Mouse (Mus musculus) liver, embryonic 14.5 days (tissue): ENCODE measurements around the gene Kxd1. TPM values are rescaled to one million over a fixed set of nuclear protein-coding genes. Genes with fewer than 3 reads are reported as not detected.

Source experiments
- ATAC-seq: fragments of 200-750 bp; cut with Nextera tagmentation; 2 replicates; pipeline ENCODE4 v1.8.0; 2017; ENCODE audit warnings: moderate number of reproducible peaks, mild to moderate bottlenecking, moderate library complexity; ENCODE audit not compliant: insufficient read depth
- DNase-seq, 3 experiments: peaks; one replicate each; pipeline ENCODE4 v3.0.0-alpha.2; 2012 to 2013; ENCODE audit warnings: low read depth in 3 of 3, low spot score in 3 of 3
- H3K27ac ChIP-seq: fragments of 300-500 bp; sonication (generic); 2 replicates; pipeline ENCODE4 v1.5.1; 2014; ENCODE audit warnings: moderate library complexity, mild to moderate bottlenecking, control low read depth, inconsistent platforms
- H3K27me3 ChIP-seq: fragments of 300-500 bp; sonication (generic); 2 replicates; pipeline ENCODE4 v1.6.1; 2014; ENCODE audit warnings: mild to moderate bottlenecking, low read length, moderate library complexity; ENCODE audit not compliant: control insufficient read depth, insufficient read depth
- H3K36me3 ChIP-seq: fragments of 300-500 bp; sonication (generic); replicated peaks from 2 replicates; pipeline ENCODE4 v1.6.1; 2014; ENCODE audit warnings: low read depth; ENCODE audit not compliant: control insufficient read depth, insufficient read depth
- H3K4me1 ChIP-seq, 2 experiments: fragments of 200-500 bp in 1 of 2; fragments of 300-500 bp in 1 of 2; sonication (generic) in 1 of 2; replicated peaks; 2 replicates each; pipeline ENCODE4 v1.6.1; 2012 to 2014; ENCODE audit warnings: antibody characterized with exemption in 1 of 2, inconsistent platforms in 1 of 2, low read length in 1 of 2; ENCODE audit not compliant: control insufficient read depth in 2 of 2, insufficient read depth in 2 of 2
- H3K4me2 ChIP-seq: fragments of 300-500 bp; sonication (generic); 2 replicates; pipeline ENCODE4 v1.6.1; 2014; ENCODE audit warnings: low read depth, mild to moderate bottlenecking, control low read depth, moderate library complexity
- H3K4me3 ChIP-seq, 2 experiments: fragments of 200-500 bp in 1 of 2; fragments of 300-500 bp in 1 of 2; sonication (generic) in 1 of 2; 2 replicates each; pipeline ENCODE4 v1.5.1; 2012 to 2014; ENCODE audit warnings: low read depth in 2 of 2, low read length in 2 of 2, mild to moderate bottlenecking in 2 of 2, control low read depth in 1 of 2, inconsistent platforms in 1 of 2, moderate library complexity in 1 of 2; ENCODE audit not compliant: insufficient read depth in 1 of 2
- H3K9ac ChIP-seq: fragments of 300-500 bp; sonication (generic); replicated peaks from 2 replicates; pipeline ENCODE4 v1.6.1; 2014; ENCODE audit warnings: mild to moderate bottlenecking, control low read depth, moderate library complexity
- H3K9me3 ChIP-seq: fragments of 300-500 bp; sonication (generic); 2 replicates; pipeline ENCODE4 v1.6.1; 2016; ENCODE audit warnings: low read length, mixed read lengths; ENCODE audit not compliant: control insufficient read depth
- CTCF ChIP-seq: IDR thresholded peaks from 2 replicates; pipeline ENCODE4 v1.5.1; 2016; ENCODE audit warnings: antibody characterized with exemption, low read depth, control low read depth
- EP300 ChIP-seq: IDR thresholded peaks from 2 replicates; pipeline ENCODE4 v1.6.1; 2016; ENCODE audit warnings: antibody characterized with exemption, low read depth
- WGBS: fragments of 180-500 bp; shearing (Covaris S2); extraction: QIAGEN DNeasy Blood & Tissue Kit; methylation state at CpG from one replicate; pipeline ENCODE4 v1.1.7; 2014; ENCODE audit not compliant: insufficient replicate concordance; 5-methylcytosine and 5-hydroxymethylcytosine counted together
- polyA plus RNA-seq, 2 experiments: library from polyadenylated mRNA; depleted of rRNA in 1 of 2; stranded (reverse) in 1 of 2; unstranded in 1 of 2; fragments of >200 nt; fragmentation: Nextera tagmentation in 1 of 2; extraction: Ambion mirVana in 1 of 2; gene quantifications; 2 replicates each; pipeline versions ENCODE4 v1.2.1 to v1.2.3; 2012 to 2014

The Kxd1 gene
- polyA plus RNA-seq, 2 experiments = 28.9 to 32.6 TPM

GRCm38 (mm10) chr8:70529741-70530161, 2.0 kb upstream of the Kxd1 start:
- TF ChIP-seq EP300 = no peak
- TF ChIP-seq CTCF = no peak
- DNase-seq (no peak), ATAC-seq (no peak)
- Histone ChIP-seq H3K4me2 (peak overlapping the region; percentile 79), H3K4me1 (peaks cover 25 to 30% of the 10 kb centered on the region in 2 experiments), H3K27ac (peak overlapping the region; percentile 75), H3K4me3 (peak overlapping the region in 1 of 2 experiments; percentile 89; a peak in 2 of 4 replicates), H3K9me3 (no peaks in the 10 kb centered on the region), H3K36me3 (peaks cover 31% of the 10 kb centered on the region), H3K27me3 (no peaks in the 10 kb centered on the region), H3K9ac (peak overlapping the region; percentile 51)
- WGBS = 62% methylated on average over 3 of the region's 3 CpGs

DNA sequence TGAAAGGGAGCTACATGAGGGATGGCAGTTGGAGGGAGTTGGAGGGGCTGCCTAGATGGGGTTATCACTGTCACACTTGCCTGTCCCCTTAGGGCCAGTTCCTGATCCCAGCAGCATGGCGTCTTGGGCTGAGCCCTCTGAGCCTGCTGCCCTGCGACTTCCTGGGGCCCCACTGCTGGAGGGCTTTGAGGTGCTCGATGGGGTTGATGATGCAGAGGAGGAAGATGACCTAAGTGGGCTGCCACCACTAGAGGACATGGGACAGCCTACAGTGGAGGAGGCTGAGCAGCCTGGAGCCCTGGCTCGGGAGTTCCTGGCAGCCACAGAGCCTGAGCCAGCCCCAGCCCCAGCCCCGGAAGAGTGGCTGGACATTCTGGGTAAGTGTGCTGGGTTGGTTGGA, 1.5 kb upstream of the Kxd1 start:
- ATAC-seq (no peak), DNase-seq (no peak)
- Histone ChIP-seq H3K4me2 (peak overlapping the region; percentile 79), H3K9me3 (no peaks in the 10 kb centered on the region), H3K27ac (peak overlapping the region; percentile 75), H3K4me3 (peak overlapping the region; percentile 13 to 89), H3K4me1 (peaks cover 25 to 31% of the 10 kb centered on the region in 2 experiments), H3K27me3 (no peaks in the 10 kb centered on the region), H3K36me3 (peaks cover 28% of the 10 kb centered on the region), H3K9ac (peak overlapping the region; percentile 51)
- TF ChIP-seq CTCF = no peak
- no peak for TF ChIP-seq EP300
- WGBS = 21% methylated on average over 5 of the region's 5 CpGs

DNA sequence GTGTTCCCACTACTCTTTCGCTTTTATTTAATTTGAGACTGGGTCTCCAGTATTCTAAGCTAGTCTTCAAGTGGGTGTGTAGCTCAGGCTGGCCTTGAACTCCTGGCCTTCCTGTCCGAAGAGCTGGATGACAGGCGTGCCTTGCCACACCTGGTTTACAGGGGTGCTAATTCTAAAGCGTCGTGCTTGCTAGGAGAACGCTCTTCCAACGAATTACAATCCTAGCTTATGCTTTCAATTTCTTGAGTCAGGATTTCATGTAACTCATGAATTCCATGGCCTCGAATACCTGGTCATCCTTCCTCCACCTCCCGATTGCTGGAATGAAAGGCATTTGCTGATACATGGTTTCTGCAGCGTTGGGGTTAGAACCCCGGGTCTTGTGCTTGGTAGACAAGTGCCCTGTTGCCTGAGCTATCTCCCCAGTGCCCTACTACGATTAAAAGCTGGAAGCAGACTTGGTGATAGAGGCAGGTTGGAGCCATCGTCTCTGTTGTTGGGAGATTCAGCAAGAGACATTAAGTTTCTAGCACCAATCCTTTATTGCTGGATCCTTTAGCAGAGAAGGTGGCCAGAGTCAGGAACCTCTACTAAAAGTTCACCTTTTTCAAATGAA, 534 bp upstream of the Kxd1 start:
- peak overlapping the region; percentile 75 for H3K27ac ChIP-seq
- H3K4me1 ChIP-seq = peaks cover 30 to 38% of the 10 kb centered on the region in 2 experiments
- H3K4me3 ChIP-seq = peak overlapping the region; percentile 89 to 100
- no peaks in the 10 kb centered on the region for H3K27me3 ChIP-seq
- DNase-seq (no peak), ATAC-seq (no peak)
- 9% methylated on average over 13 of the region's 13 CpGs for WGBS
- H3K9ac ChIP-seq = peak overlapping the region; percentile 96
- no peaks in the 10 kb centered on the region for H3K9me3 ChIP-seq
- peak overlapping the region; percentile 79 for H3K4me2 ChIP-seq
- no peak for TF ChIP-seq EP300
- no peak for TF ChIP-seq CTCF
- H3K36me3 ChIP-seq = peaks cover 19% of the 10 kb centered on the region

- Histone ChIP-seq H3K27ac (peak overlapping the region; percentile 71), H3K4me2 (peak overlapping the region; percentile 85), H3K9me3 (no peaks in the 10 kb centered on the region), H3K36me3 (peaks cover 9% of the 10 kb centered on the region), H3K4me3 (peak overlapping the region; percentile 89 to 100), H3K9ac (peak overlapping the region; percentile 96), H3K4me1 (peaks cover 31 to 42% of the 10 kb centered on the region in 2 experiments), H3K27me3 (no peaks in the 10 kb centered on the region)
- peak; percentile 42 for ATAC-seq
- TF ChIP-seq EP300 = no peak
- no peak for TF ChIP-seq CTCF
- under 1% methylated on average over 8 of the region's 8 CpGs for WGBS
- DNase-seq = no peak
Measured at GRCm38 (mm10) chr8:70527111-70527511, 645 bp downstream of the Kxd1 start.

GRCm38 (mm10) chr8:70522592-70523403, 5.0 kb downstream of the Kxd1 start:
- peaks cover 17 to 31% of the 10 kb centered on the region in 2 experiments for H3K4me1 ChIP-seq
- TF ChIP-seq CTCF (peak; percentile 92), EP300 (peak; percentile 51; the same call in 1 of the 2 replicates)
- ATAC-seq = peak; percentile 82
- H3K9ac ChIP-seq = peak overlapping the region; percentile 87
- under 1% methylated on average over 51 of the region's 51 CpGs for WGBS
- H3K9me3 ChIP-seq = no peaks in the 10 kb centered on the region
- peak; percentile 96 to 97 (median 97) for DNase-seq
- H3K4me2 ChIP-seq = peak overlapping the region; percentile 80
- H3K4me3 ChIP-seq = peak overlapping the region; percentile 76 to 81
- H3K27ac ChIP-seq = peak overlapping the region; percentile 93
- no peaks in the 10 kb centered on the region for H3K27me3 ChIP-seq
- peaks cover 2% of the 10 kb centered on the region; the same call in 1 of the 2 replicates for H3K36me3 ChIP-seq
